Mouse (Mus musculus): ENCODE results near the gene Taar8c. TPM values are rescaled to one million over a fixed set of nuclear protein-coding genes. Genes with fewer than 3 reads are reported as not detected.

Taar8c gene
- polyA plus RNA-seq, 1 experiment from 2014 or later: not detected

Other genes with a start within 250 kb of the Taar8c start
- gene Vnn1, start 207.2 kb downstream of the Taar8c start, polyA plus RNA-seq (2015; fragmentation: Nextera tagmentation; extraction: Ambion mirVana): 0.18 and 0.43 TPM in 2 replicates
- not detected in 2 replicates for gene Taar1, start 181.6 kb downstream of the Taar8c start, polyA plus RNA-seq (2015; fragmentation: Nextera tagmentation; extraction: Ambion mirVana)
- 0.16 TPM in 1 of 2 replicates, not detected in the other for gene Taar2, start 163.3 kb downstream of the Taar8c start, polyA plus RNA-seq (2015; fragmentation: Nextera tagmentation; extraction: Ambion mirVana)
- gene Taar3, start 152.4 kb downstream of the Taar8c start, polyA plus RNA-seq (2015; fragmentation: Nextera tagmentation; extraction: Ambion mirVana): not detected in 2 replicates
- gene Taar4, start 141.4 kb downstream of the Taar8c start, polyA plus RNA-seq (2015; fragmentation: Nextera tagmentation; extraction: Ambion mirVana): not detected in 2 replicates
- gene Taar5, start 131.2 kb downstream of the Taar8c start, polyA plus RNA-seq (2015; fragmentation: Nextera tagmentation; extraction: Ambion mirVana): not detected in 2 replicates
- not detected in 2 replicates for gene Taar6, start 116.3 kb downstream of the Taar8c start, polyA plus RNA-seq (2015; fragmentation: Nextera tagmentation; extraction: Ambion mirVana)
- not detected in 2 replicates for gene Taar7a, start 108.4 kb downstream of the Taar8c start, polyA plus RNA-seq (2015; fragmentation: Nextera tagmentation; extraction: Ambion mirVana)
- gene Taar7b, start 102.0 kb downstream of the Taar8c start, polyA plus RNA-seq (2015; fragmentation: Nextera tagmentation; extraction: Ambion mirVana): not detected in 2 replicates
- not detected in 2 replicates for gene Taar7d, start 74.7 kb downstream of the Taar8c start, polyA plus RNA-seq (2015; fragmentation: Nextera tagmentation; extraction: Ambion mirVana)
- not detected in 2 replicates for gene Taar7e, start 64.3 kb downstream of the Taar8c start, polyA plus RNA-seq (2015; fragmentation: Nextera tagmentation; extraction: Ambion mirVana)
- not detected in 2 replicates for gene Taar7f, start 52.4 kb downstream of the Taar8c start, polyA plus RNA-seq (2015; fragmentation: Nextera tagmentation; extraction: Ambion mirVana)
- not detected in 2 replicates for gene Taar8a, start 25.4 kb downstream of the Taar8c start, polyA plus RNA-seq (2015; fragmentation: Nextera tagmentation; extraction: Ambion mirVana)
- not detected in 2 replicates for gene Taar8b, start 9.6 kb downstream of the Taar8c start, polyA plus RNA-seq (2015; fragmentation: Nextera tagmentation; extraction: Ambion mirVana)
- not detected in 2 replicates for gene Taar9, start 7.6 kb upstream of the Taar8c start, polyA plus RNA-seq (2015; fragmentation: Nextera tagmentation; extraction: Ambion mirVana)
- 296 and 313 TPM in 2 replicates for gene Stx7, start 47.4 kb upstream of the Taar8c start, polyA plus RNA-seq (2015; fragmentation: Nextera tagmentation; extraction: Ambion mirVana)
- 6.8 TPM in 2 replicates for gene Moxd1, start 121.6 kb upstream of the Taar8c start, polyA plus RNA-seq (2015; fragmentation: Nextera tagmentation; extraction: Ambion mirVana)

Measured in hindbrain, embryonic 15.5 days (tissue).